Mouse (Mus musculus): ENCODE results near the gene Slc6a19.

Slc6a19 gene

GRCm38 (mm10) chr13:73658953-73659352 lies 45.7 kb downstream of the Slc6a19 start:
- DNase-seq (ENCODE audit: low spot score), result no peak

- no peak for DNase-seq (ENCODE audit: low spot score)
Measured at GRCm38 (mm10) chr13:73654976-73655375, 49.7 kb downstream of the Slc6a19 start.

DNA sequence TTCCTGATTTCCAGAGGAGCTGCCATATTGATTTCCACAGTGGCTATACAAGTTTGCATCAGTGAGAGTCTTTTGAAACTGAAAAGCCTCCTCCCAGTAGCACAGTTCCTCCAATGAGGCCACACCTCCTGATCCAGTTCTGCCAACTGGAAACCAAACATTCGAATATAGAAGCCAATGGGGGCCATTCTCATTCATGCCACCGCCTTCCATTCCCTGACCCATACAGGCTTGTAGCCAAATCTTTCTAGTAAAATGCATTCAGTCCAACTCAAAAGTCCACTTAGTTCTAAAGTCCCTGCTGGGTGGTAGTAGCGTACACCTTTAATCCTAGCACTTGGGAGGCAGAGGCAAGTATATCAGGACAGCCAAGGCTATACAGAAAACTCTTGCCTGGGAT lies 51.4 kb downstream of the Slc6a19 start:
- no peak for DNase-seq (ENCODE audit: low spot score)

DNA sequence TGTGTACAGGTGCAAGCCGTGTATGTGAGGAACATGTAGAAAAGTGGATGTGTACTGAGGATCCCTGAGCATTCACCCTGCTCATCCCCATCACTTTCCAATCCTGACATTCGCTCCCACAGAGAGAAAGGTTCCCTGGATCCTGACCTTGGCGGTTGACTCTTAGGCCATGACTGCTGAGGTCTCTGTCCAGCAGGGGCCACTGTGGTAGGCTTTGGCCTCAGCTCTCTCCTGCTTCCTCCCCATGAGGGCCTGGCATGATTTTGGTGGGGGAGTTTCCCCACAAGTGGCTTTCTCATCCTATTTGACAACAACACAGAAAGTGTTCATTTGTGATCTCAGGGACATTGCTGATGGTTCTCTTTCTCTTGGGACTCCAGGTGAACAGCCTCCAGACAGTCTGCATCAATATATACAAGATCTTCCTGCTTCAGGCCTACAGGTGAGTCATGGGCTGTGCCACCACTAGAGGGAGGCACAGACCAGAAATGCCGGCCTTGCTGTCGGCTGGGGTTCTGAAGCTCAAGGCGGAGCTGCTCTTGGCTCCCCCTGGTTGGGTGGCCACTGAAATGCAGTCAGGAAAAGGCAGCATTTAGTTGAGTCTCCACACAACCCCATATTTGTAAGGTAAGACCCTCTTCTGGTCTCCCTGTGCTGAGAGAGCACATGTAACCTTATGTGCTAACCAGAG lies 58.1 kb downstream of the Slc6a19 start:
- DNase-seq (ENCODE audit: low spot score), result peak; percentile 70

DNA sequence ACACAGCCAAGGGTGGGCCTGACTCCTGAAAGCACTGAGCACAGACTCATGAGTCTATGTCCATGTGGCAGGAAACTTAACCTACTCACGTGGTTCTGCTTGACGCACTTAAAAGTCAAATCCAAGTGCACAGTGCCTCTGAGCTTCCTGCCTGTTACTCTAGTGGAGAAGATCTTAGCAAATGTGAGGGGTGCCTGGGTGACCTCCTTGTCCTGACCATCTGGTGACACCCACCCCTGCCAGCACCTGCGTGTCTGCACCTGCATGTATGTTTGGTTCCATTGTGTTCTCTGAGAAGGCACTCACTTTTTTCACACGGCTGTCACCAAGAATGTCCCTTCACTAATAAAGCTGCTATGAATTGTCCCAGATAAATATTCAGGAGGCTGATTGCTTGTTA lies 63.4 kb downstream of the Slc6a19 start:
- no peak for DNase-seq (ENCODE audit: low spot score)

DNA sequence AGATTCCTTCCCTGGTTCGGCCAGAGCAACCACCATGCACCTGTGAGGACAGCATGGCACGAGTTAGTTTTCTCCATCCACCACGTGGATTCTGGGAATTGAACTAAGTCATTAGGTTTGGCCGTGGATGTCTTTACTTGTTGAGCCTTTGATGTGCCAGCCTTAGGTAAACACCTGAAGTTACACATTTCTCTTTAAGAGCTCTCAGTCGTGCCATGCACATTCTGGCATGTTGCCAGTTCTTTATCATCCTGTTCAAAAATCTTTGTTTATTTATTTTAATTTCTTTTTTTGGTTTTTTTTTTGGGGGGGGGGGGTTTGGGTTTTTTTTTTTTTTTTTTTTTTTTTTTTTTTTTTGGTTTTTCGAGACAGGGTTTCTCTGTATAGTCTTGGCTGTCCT lies 66.8 kb downstream of the Slc6a19 start:
- no peak for DNase-seq (ENCODE audit: low spot score)

DNA sequence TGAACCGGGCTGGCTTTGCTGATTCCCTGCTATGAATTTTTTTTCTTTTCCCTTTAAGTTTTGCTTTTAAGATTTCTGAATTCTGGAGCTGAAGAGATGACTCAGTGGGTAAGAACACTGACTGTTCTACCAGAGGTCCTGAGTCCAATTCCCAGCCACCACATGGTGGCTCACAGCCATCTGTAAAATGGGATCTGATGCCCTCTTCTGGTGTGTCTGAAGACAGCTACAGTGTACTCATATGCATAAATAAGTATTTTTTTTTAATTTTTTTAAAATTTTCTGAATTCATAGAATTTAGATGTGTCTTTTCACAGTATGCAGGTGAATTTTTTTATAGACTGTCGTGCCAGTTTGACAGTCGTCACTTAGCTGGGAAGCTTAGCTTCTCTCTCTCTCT lies 72.8 kb downstream of the Slc6a19 start:
- DNase-seq (ENCODE audit: low spot score), result no peak

Measured in embryo, embryonic 10 days (tissue).